Mouse (Mus musculus): Measurements from ENCODE around the gene Olfr591. TPM values are rescaled to one million over a fixed set of nuclear protein-coding genes. Genes with fewer than 3 reads are reported as not detected.
"Not testable (repeated sequence)": the region's sequence is repeated elsewhere in the genome, so short reads cannot be mapped to it uniquely, and the experiment has no call there.

Olfr591 gene
- total RNA-seq (2022) = not detected

- no peak for DNase-seq (ENCODE audit: low spot score in 2 of 2)
These were observed at the start of gene Olfr591 for GRCm38 (mm10) chr7:103178240-103178639. Gene Olfr591 (minus strand): TSS chr7:103178340.

GRCm38 (mm10) chr7:103216696-103217095 lies 38.6 kb upstream of the Olfr591 start, which contains the start of gene Olfr594:
Gene Olfr594 (plus strand): TSS chr7:103216996.
- DNase-seq (ENCODE audit: low spot score in 2 of 2) = no peak

- not testable (repeated sequence) for DNase-seq (ENCODE audit: low spot score in 2 of 2)
These were observed 33.9 kb upstream of the Olfr591 start for GRCm38 (mm10) chr7:103212050-103212449.

GRCm38 (mm10) chr7:103211562-103211961 lies 33.4 kb upstream of the Olfr591 start, which contains the start of gene Olfr593:
Gene Olfr593 (plus strand): TSS chr7:103211862.
- no peak for DNase-seq (ENCODE audit: low spot score in 2 of 2)

GRCm38 (mm10) chr7:103184503-103184902 lies 6.4 kb upstream of the Olfr591 start, which contains the start of gene Olfr592:
Gene Olfr592 (plus strand): TSS chr7:103184803.
- not testable (repeated sequence) for DNase-seq (ENCODE audit: low spot score in 2 of 2)

DNA sequence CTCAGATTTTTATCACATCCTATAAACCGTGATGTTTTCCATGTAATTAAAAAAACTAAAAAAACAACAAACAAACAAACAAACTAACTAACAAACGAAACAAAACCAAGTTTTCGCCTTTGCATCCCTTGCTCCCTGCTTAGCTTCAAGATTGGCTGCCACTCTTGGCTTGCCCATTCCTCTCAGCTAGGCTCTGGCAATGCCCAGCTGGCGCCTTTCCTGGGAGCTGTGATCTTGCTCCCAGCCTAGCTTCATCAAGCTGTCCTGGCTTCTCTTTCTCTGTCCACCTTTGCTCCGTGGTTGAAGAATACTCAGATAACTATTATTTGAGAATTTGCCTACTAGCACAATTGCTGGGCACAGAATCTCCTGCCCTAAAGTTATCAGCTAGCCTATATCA lies 8.4 kb downstream of the Olfr591 start:
- no peak for DNase-seq (ENCODE audit: low spot score in 2 of 2)

GRCm38 (mm10) chr7:103156256-103156655 lies 21.9 kb downstream of the Olfr591 start, which contains the start of gene Olfr589:
Gene Olfr589 (minus strand): TSS chr7:103156356.
- DNase-seq (ENCODE audit: low spot score in 2 of 2) = no peak

- no peak for DNase-seq (ENCODE audit: low spot score in 2 of 2)
These were observed 37.6 kb downstream of the Olfr591 start, which contains the start of gene Olfr588-ps1 for GRCm38 (mm10) chr7:103140579-103140978. Gene Olfr588-ps1 (plus strand): TSS chr7:103140879.

GRCm38 (mm10) chr7:103125538-103125937 lies 52.6 kb downstream of the Olfr591 start, which contains the start of gene Olfr586:
Gene Olfr586 (minus strand): TSS chr7:103125638.
- no peak for DNase-seq (ENCODE audit: low spot score in 2 of 2)

GRCm38 (mm10) chr7:103119406-103119805 lies 58.7 kb downstream of the Olfr591 start:
- DNase-seq (ENCODE audit: low spot score in 2 of 2) = no peak

Other genes starting within 250 kb of the Olfr591 start
- gene Olfr573-ps1, start 235.8 kb downstream of the Olfr591 start, total RNA-seq (2022) = not detected
- gene Olfr574, start 229.9 kb downstream of the Olfr591 start, total RNA-seq (2022) = not detected
- gene Olfr575, start 219.6 kb downstream of the Olfr591 start, total RNA-seq (2022) = not detected
- not detected for gene Olfr576, start 215.7 kb downstream of the Olfr591 start, total RNA-seq (2022)
- gene Olfr577, start 202.4 kb downstream of the Olfr591 start, total RNA-seq (2022) = not detected
- gene Olfr578, start 189.0 kb downstream of the Olfr591 start, total RNA-seq (2022) = not detected
- gene Olfr582, start 140.3 kb downstream of the Olfr591 start, total RNA-seq (2022) = not detected
- gene Olfr583, start 127.0 kb downstream of the Olfr591 start, total RNA-seq (2022) = not detected
- gene Olfr584, start 96.5 kb downstream of the Olfr591 start, total RNA-seq (2022) = not detected
- gene Olfr585, start 80.6 kb downstream of the Olfr591 start, total RNA-seq (2022) = not detected
- not detected for gene Olfr586, start 52.7 kb downstream of the Olfr591 start, total RNA-seq (2022)
- gene Olfr588-ps1, start 37.5 kb downstream of the Olfr591 start, total RNA-seq (2022) = not detected
- gene Olfr589, start 22.0 kb downstream of the Olfr591 start, total RNA-seq (2022) = not detected
- gene Olfr592, start 6.5 kb upstream of the Olfr591 start, total RNA-seq (2022) = not detected
- not detected for gene Olfr593, start 33.5 kb upstream of the Olfr591 start, total RNA-seq (2022)
- gene Olfr594, start 38.7 kb upstream of the Olfr591 start, total RNA-seq (2022) = not detected
- gene Usp17ld, start 74.2 kb upstream of the Olfr591 start, total RNA-seq (2022) = not detected
- not detected for gene Olfr596, start 127.3 kb upstream of the Olfr591 start, total RNA-seq (2022)
- gene Olfr597, start 138.0 kb upstream of the Olfr591 start, total RNA-seq (2022) = not detected
- not detected for gene Olfr598, start 145.2 kb upstream of the Olfr591 start, total RNA-seq (2022)
- gene Olfr599, start 157.6 kb upstream of the Olfr591 start, total RNA-seq (2022) = not detected
- not detected for gene Olfr600, start 171.3 kb upstream of the Olfr591 start, total RNA-seq (2022)
- not detected for gene Olfr601, start 184.3 kb upstream of the Olfr591 start, total RNA-seq (2022)
- not detected for gene Olfr603, start 207.8 kb upstream of the Olfr591 start, total RNA-seq (2022)
- not detected for gene Usp17lc, start 236.7 kb upstream of the Olfr591 start, total RNA-seq (2022)